Mouse (Mus musculus) heart, adult 18-20 months (tissue): ENCODE measurements around the gene Cracr2b. TPM values are rescaled to one million over a fixed set of nuclear protein-coding genes. Genes with fewer than 3 reads are reported as not detected.
A peak's percentile ranks its signal among the peaks of the same experiment; 100 is the strongest.

Experiments
- DNase-seq, 2 experiments: peaks; one replicate each; pipeline ENCODE4 v3.0.0; 2021 to 2022; ENCODE audit warnings: mixed read lengths in 1 of 2
- total RNA-seq, 2 experiments: library from RNA; stranded (reverse); gene quantifications; 2 replicates each; pipeline ENCODE4 v1.2.3; 2021

The Cracr2b gene
- total RNA-seq, 2 experiments from 2014 or later = 22.5 to 23.3 TPM

DNA sequence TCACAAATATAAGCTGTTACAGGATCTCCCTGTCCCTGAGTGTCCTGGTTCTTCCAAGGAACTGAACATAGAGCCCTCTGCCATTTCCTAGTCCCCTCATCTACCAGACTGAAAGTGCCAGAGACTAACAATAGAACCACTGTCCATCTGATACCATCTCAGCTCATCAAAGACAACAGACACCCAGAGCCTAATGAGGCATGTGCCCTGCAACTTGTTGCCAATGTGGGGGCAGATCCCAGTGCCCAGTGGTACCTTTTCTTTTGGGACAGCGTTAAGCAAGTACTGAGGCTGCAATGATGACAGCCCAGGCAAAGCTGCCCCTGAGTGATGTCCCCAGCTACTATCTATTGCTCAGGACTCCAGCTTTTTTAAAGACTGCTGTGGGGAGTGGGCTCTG lies 25.3 kb downstream of the Cracr2b start:
- no peak for DNase-seq

DNA sequence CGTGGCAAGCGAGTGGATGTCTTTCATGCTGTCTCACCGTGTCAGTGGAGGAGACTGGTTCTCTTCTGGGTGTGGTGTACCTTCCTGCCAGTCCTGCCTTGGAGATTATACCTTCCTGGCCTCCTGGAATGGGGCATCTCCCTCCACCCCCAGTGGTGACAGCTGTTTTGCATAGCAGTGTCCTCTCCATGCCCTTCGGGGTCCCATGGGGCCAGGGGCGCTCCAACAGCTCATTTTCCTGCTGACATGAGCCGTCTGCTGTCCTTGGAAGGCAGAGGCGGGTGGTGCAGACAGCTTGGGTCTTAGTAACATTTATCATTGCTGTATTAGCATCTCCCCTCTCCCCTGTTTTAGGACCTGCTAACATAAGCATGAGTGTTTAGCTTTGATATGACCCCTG lies 26.2 kb downstream of the Cracr2b start:
- no peak for DNase-seq

DNA sequence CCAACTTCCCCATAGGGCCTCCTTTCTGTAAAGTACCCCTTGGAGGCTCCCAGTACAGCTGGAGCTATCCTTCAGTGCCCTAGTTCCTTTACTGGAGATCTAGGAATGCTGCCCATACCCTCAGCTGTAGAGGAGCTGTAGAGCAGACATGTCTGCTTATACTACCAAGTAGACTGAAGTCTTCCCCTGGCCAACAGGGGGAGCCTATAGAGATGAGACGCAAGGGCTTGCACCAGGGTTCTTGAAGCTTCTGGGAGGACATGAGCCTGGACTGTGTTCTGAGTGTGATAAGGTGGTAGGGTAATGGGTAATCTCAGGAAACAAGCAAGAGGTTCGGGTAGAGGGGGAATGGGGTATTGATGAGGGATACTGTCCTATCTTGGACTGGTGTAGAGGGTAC lies 30.3 kb downstream of the Cracr2b start:
- no peak for DNase-seq

DNA sequence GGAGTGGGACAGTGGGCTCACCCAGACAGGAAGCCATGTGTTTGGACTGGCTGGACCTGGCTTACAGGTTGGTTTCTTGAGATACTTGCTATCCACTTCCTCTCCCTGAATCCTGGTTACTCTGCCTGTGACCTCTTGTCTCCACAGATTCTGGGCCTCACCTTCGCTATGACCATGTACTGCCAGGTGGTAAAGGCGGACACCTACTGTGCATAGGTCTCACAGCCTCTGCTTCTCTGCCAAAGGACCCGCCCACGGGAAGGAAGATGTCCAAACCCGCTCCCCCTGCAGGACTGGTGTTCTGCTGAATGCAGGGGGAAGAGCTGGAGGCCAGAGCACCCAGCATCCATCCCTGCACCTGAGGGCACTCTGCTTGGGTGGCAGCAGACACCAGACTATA lies 31.8 kb downstream of the Cracr2b start:
- DNase-seq = no peak

DNA sequence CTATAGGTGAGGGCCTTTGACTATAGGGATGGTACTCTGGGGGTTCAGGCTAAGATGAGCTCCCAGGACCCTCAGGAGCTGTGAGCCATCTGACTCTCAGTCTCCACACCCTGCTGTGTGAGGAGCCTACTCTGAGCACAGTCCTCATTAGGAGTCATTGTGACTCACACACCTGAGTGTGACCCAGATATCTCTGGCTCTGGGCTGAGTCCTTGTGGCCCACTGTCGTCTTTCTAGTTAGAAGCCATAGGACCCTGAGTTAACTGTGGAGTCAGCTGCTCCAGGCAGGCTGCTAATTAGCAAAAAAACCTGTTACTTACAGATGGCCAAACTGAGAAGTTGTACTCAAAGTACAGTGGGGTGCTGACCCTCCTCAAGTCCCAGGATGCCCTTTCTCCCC lies 32.8 kb downstream of the Cracr2b start:
- DNase-seq = no peak

DNA sequence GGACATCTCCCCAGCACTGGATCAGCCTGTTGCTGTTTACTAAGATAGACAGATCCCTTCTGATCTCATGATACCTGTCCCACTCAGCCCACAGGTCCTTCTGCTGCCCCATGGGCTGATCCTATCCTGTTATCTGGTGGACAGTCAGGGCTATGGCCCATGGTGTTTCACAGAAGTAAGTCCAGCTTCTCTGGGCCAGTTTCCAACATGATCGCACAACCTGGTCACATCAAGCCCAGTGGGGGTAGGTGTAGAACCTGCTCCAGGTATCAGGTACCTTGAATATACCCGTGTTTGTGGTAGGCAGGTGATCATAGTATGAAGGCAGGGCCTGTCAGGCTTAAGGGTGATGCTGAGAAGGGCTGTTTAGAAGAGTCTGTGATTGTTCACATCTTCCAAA lies 34.5 kb downstream of the Cracr2b start:
- no peak for DNase-seq

DNA sequence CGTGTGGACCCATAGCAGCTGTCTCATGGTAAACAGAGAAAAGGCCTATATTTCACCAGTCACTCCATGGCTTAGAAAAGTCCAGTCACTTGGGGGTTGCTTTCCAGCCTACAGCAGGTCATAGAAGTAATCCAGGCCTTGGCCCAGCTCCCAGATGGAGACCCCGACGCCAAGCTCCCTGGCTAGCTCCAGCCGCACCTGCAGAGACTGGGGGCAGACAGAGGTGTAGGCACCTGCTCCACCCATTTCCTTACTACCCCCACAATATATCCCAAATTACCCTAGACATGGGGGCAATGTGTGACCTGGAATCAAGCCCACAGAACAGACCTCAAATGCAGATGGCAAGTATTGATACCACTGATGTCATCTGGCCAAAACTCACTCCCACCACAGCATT lies 35.0 kb downstream of the Cracr2b start:
- DNase-seq = no peak

DNA sequence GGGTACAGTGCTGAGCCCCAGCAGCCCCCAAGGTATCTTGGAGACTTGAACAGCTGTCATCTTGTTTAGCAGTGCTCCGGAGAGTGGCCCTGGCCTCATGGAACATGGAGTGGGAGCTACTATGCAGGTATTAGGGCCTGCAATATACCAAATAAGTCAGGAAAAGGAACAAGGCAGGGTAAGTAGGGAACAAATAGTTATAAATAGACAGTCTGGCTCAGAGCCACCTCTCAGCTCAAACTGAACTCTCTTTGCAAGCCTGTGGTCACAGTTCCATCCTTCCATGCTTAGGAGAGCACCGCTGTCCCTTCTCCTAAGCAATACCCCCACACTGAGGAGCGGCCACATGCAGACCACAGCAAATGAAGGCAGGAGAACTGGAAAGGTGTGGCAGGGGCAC lies 36.7 kb downstream of the Cracr2b start:
- peak; percentile 41 to 55 for DNase-seq

DNA sequence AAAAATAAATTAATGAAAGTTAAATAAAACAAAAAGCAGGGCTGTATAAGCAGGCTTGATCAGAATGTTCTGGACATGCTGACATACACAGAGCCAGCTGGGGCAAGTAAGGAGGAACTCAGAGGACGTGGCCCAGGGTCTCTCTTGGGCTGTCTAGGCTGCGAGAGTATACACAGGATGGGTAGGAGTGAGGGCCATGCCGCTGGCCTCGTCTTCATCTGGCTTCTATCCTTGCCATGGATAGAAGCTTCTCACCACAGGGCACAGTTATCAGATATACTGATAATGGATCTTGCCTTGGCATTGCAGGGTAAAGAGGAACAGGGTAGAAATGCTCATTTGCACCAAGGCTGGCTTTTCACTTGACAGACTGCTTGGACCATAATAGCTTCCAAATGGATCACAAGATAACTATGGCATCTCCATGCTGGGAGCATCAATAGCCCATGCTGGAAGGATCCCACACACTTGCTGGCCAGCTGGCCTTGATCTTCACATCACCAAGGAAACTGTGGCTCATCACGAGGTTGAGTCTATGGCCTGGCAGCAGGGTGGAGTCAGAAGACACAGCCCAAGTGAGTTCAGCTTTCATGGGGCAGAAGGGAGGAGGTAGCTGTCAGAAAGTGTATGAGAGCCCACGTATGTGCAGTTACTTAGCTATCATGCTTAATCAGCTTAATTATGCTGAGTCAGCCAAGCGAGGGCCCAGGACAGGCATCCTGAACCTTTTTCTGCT lies 41.1 kb downstream of the Cracr2b start:
- no peak for DNase-seq

DNA sequence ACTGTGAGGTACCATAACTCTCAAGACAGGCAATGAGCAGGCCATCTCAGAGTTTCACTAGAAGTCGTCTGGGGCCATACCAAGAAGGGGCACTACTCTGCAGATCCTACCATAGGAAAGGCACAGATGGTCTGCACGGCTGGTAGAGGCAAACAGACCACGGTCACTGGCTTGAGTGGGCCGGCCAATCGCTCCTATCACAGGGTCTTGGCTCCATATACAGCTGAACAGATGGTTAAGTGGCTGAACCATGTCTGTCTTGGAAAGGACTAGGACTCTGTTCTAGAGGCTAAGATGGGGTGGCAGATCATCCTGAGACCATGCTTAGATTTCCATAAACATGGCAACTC lies 41.6 kb downstream of the Cracr2b start:
- no peak for DNase-seq

DNA sequence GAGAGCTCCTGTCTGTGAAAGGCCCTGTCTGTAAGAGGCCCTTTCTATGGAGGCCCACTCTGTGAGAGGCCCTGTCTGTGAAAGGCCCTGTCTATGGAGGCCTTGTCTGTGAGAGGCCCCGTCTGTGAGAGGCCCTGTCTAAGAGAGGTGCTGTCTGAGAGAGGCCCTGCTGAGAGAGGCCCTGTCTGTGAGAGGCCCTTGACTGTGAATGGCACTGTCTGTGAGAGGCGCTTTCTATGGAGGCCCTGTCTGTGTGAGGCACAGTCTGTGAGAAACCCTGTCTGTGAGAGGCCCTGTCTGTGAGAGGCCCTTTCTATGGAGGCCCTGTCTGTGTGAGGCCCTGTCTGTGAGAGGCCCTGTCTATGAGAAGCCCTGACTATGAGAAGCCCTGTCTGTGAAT lies 45.4 kb downstream of the Cracr2b start:
- no peak for DNase-seq

DNA sequence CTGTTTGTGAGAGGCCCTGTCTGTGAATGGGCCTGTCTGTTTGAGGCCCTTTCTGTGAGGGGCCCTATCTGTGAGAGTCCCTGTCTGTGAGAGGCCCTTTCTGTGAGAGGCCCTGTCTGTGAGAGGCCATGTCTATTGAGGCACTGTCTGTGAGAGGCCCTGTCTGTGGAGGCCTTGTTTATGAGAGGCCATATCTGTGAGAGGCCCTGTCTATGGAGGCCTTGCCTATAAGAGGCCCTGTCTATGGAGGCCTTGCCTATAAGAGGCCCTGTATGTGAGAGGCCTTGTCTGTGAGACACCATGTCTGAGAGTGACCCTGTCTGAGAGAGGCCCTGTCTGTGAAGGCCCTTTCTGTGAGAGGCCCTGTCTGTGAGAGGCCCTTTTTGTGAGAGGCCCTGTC lies 47.3 kb downstream of the Cracr2b start:
- DNase-seq = no peak

DNA sequence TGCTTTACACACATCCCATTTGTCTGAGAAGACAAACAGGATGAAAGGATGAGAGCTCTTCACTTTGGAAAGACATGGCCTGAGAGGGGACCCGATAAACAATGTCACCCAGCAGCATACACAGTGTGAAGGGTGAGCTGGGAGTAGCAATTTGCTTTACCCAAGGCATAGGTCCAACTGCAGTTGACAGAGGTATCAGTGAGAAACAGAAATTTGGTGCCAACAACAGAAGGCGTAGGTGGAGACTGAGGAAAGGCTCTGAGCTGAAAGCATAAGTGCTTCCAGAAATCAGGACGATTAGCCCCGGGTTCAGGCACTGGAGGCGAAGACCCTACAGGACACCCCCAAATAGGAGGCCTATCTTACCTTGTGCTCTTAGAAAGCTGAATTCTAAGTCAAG lies 49.3 kb downstream of the Cracr2b start:
- DNase-seq = no peak

DNA sequence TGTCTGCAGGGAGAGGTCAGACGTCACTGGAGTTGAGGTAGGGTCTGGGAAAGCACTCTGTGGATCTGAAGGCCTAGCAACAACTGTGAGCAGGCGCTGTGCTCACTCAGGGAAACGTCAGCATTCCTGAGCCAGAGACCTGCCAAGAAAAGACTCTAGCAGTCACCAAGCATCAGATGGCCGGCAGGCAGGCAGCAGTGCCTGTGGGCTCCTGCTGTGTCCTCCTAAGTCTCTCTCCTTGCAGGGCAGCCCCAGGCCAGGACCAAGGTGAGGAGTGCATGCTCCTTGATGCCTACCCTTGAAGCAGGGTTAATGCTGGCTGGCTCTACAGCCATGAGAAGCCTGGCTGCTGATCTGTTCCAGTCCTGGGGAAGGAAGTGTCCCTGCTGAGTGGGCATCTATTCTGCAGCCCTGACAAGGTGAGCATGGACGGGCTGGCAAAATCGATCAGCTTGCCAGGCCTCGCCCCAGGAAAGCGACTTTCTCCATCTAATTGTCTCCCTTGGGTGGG lies 49.8 kb downstream of the Cracr2b start:
- DNase-seq = peak in 1 of 2 experiments; percentile 21

Other genes with a start within 250 kb of the Cracr2b start
- not detected for gene Lmntd2, start 247.0 kb upstream of the Cracr2b start, total RNA-seq
- gene Rassf7, start 245.2 kb upstream of the Cracr2b start, total RNA-seq = under 1 TPM; 0.57 to 0.87 TPM
- 10 to 100 TPM; 33.7 to 34.8 TPM for gene Phrf1, start 232.3 kb upstream of the Cracr2b start, total RNA-seq
- 1 to 10 TPM; 2.3 to 3.1 TPM for gene Irf7, start 194.6 kb upstream of the Cracr2b start, total RNA-seq
- not detected for gene Cdhr5, start 184.3 kb upstream of the Cracr2b start, total RNA-seq
- not detected for gene Sct, start 182.0 kb upstream of the Cracr2b start, total RNA-seq
- gene Drd4, start 169.1 kb upstream of the Cracr2b start, total RNA-seq = not detected
- 10 to 100 TPM; 11.7 to 12.6 TPM for gene Deaf1, start 133.4 kb upstream of the Cracr2b start, total RNA-seq
- gene Tmem80, start 133.4 kb upstream of the Cracr2b start, total RNA-seq = 10 to 100 TPM; 14.6 to 15.7 TPM
- gene Eps8l2, start 122.2 kb upstream of the Cracr2b start, total RNA-seq = 1 to 10 TPM; 1.7 to 3.0 TPM
- gene Taldo1, start 68.9 kb upstream of the Cracr2b start, total RNA-seq = 100 to 1,000 TPM; 106 to 141 TPM
- gene Gatd1, start 47.0 kb upstream of the Cracr2b start, total RNA-seq = 10 to 100 TPM; 11.3 to 12.4 TPM
- gene Cend1, start 31.6 kb upstream of the Cracr2b start, total RNA-seq = 1 to 10 TPM in 1 of 2 experiments, under 1 TPM in 1; 0.80 to 1.3 TPM
- gene Slc25a22, start 23.2 kb upstream of the Cracr2b start, total RNA-seq = 10 to 100 TPM; 45.6 to 59.1 TPM
- under 1 TPM; 0.21 to 0.42 TPM for gene Pidd1, start 17.1 kb upstream of the Cracr2b start, total RNA-seq
- gene Rplp2, start 13.7 kb upstream of the Cracr2b start, total RNA-seq = 1,000 to 10,000 TPM in 1 of 2 experiments, 100 to 1,000 TPM in 1; 998 to 1,000 TPM
- gene Pnpla2, start 5.9 kb upstream of the Cracr2b start, total RNA-seq = 100 to 1,000 TPM; 387 to 566 TPM
- 100 to 1,000 TPM; 320 to 330 TPM for gene Cd151, start 6.3 kb downstream of the Cracr2b start, total RNA-seq
- 10 to 100 TPM; 82.3 to 97.7 TPM for gene Polr2l, start 14.0 kb downstream of the Cracr2b start, total RNA-seq
- gene Tspan4, start 14.1 kb downstream of the Cracr2b start, total RNA-seq = 10 to 100 TPM; 18.9 to 22.9 TPM
- 10 to 100 TPM; 48.2 to 50.9 TPM for gene Chid1, start 78.8 kb downstream of the Cracr2b start, total RNA-seq
- gene Ap2a2, start 101.1 kb downstream of the Cracr2b start, total RNA-seq = 10 to 100 TPM; 60.7 to 60.8 TPM
- gene Muc6, start 194.2 kb downstream of the Cracr2b start, total RNA-seq = not detected
- gene Muc2, start 229.2 kb downstream of the Cracr2b start, total RNA-seq = under 1 TPM in 1 of 2 experiments, not detected in 1; 0.44 TPM